Mouse (Mus musculus): ENCODE measurements at regions not wholly inside any gene's neighbourhood (a gene's known extent, or its start where the extent isn't known, plus 50 kb on each side); places are given as distances from the start of the nearest gene placed in this dataset.

DNA sequence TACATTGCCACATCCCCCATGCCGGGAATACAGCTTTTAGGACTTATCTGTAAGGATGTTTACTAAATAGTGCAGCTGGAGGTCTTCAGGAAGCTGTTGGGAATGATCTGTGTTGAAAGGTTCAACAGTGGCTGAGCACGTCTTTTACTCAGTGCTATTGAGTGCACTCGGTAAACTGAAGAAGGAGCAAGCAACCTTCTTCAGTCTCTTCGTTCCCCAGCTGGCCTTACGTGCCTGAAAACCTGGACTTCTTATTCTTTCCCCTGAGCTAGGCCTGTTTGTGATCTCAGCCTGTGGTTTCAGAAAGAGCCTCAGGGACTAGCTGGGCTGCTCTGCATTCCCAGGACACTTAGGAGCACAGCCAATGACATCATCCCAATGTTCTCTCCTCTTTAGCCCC is 51.2 kb upstream of the Rhox5 start:
- Histone ChIP-seq H3K27me3 (ENCODE audit: insufficient read depth, low read length) (no peaks in the 10 kb centered on the region), H3K27ac (ENCODE audit: low read depth, low read length) (no peak overlapping the region), H3K9ac (replicated peaks; ENCODE audit: low read length, poor library complexity, severe bottlenecking) (no peak overlapping the region), H3K9me3 (ENCODE audit: low read length) (no peaks in the 10 kb centered on the region), H3K4me2 (ENCODE audit: low read depth, low read length, poor library complexity, severe bottlenecking) (no peak overlapping the region), H3K4me3 (ENCODE audit: low read depth, low read length) (no peak overlapping the region), H3K36me3 (ENCODE audit: insufficient read depth, low read length) (no peaks in the 10 kb centered on the region), H3K4me1 (ENCODE audit: insufficient read depth, low read length) (no peaks in the 10 kb centered on the region)
- no peak for TF ChIP-seq CTCF (IDR thresholded peaks at IDR 0.05)
- DNase-seq (ENCODE audit: low spot score) (peak; percentile 0), ATAC-seq (ENCODE audit: low FRiP score) (no peak)
- WGBS, result 76% methylated on average over 5 of the region's 5 CpGs

GRCm38 (mm10) chrX:37754385-37754784 is 50.3 kb upstream of the Rhox5 start:
- DNase-seq (ENCODE audit: low spot score), result no peak
- no peak overlapping the region for H3K4me3 ChIP-seq (ENCODE audit: low read depth, low read length)
- 87% methylated on average over 8 of the region's 8 CpGs for WGBS
- H3K9me3 ChIP-seq (ENCODE audit: low read length), result no peaks in the 10 kb centered on the region
- no peak overlapping the region for H3K9ac ChIP-seq (replicated peaks; ENCODE audit: low read length, poor library complexity, severe bottlenecking)
- no peaks in the 10 kb centered on the region for H3K36me3 ChIP-seq (ENCODE audit: insufficient read depth, low read length)
- H3K4me2 ChIP-seq (ENCODE audit: low read depth, low read length, poor library complexity, severe bottlenecking), result no peak overlapping the region
- H3K4me1 ChIP-seq (ENCODE audit: insufficient read depth, low read length), result no peaks in the 10 kb centered on the region
- H3K27ac ChIP-seq (ENCODE audit: low read depth, low read length), result no peak overlapping the region
- TF ChIP-seq CTCF (IDR thresholded peaks at IDR 0.05), result no peak
- no peaks in the 10 kb centered on the region for H3K27me3 ChIP-seq (ENCODE audit: insufficient read depth, low read length)
- ATAC-seq (ENCODE audit: low FRiP score), result no peak

All from midbrain, postnatal 0 days (tissue).